Mouse (Mus musculus) heart, postnatal 10 days (tissue): Measurements from ENCODE around the gene Pip5k1a. TPM values are rescaled to one million over a fixed set of nuclear protein-coding genes. Genes with fewer than 3 reads are reported as not detected.
"Not testable (repeated sequence)": the region's sequence is repeated elsewhere in the genome, so short reads cannot be mapped to it uniquely, and the experiment has no call there.

ENCODE experiments used
- DNase-seq, 2 experiments: peaks; one replicate each; pipeline ENCODE4 v3.0.0; 2021
- intact Hi-C: fragments of 180-260 bp; cut with DNase I; formaldehyde crosslinking; loops from one replicate; pipeline ENCODE4 v1.15.1; 2025
- total RNA-seq, 2 experiments: library from RNA; stranded (reverse); gene quantifications; 2 replicates each; pipeline ENCODE4 v1.2.3; 2021

Pip5k1a gene
- total RNA-seq, 2 experiments from 2014 or later, result 25.7 to 26.1 TPM

- intact Hi-C loops, result no loop called here
- no peak for DNase-seq
Measured at GRCm38 (mm10) chr3:95121580-95121979, 14.8 kb upstream of the Pip5k1a start.

GRCm38 (mm10) chr3:95117751-95118150 lies 11.0 kb upstream of the Pip5k1a start:
- no peak for DNase-seq
- intact Hi-C loops, result no loop called here

DNA sequence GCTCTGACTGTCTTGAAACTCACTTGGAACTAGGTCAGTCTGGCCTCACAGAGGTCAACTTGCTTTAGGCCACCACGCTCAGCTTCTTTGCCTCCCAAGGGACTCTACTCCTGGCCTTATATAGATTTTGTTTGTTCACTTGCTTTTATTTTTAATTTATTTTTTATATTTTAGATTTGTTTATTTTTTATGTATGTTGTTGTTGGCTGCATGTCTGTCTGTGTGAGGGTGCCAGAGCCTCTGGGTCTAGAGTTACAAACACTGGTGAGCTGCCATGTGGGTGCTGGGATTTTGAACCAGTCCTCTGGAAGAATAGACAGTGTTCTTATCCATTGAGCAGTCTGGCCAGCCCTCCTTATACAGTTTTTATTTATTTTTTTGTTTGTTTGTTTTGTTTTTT lies 6.0 kb upstream of the Pip5k1a start:
- intact Hi-C loops, result no loop called here
- DNase-seq, result no peak

- peak; percentile 95 to 96 for DNase-seq
- intact Hi-C loops, result no loop called here
Measured at GRCm38 (mm10) chr3:95110911-95111726, 4.4 kb upstream of the Pip5k1a start, which contains the start of gene Vps72. Gene Vps72 (plus strand): TSS chr3:95111022.

- intact Hi-C loops, result no loop called here
- no peak for DNase-seq
Measured at GRCm38 (mm10) chr3:95107898-95108297, 1.2 kb upstream of the Pip5k1a start.

DNA sequence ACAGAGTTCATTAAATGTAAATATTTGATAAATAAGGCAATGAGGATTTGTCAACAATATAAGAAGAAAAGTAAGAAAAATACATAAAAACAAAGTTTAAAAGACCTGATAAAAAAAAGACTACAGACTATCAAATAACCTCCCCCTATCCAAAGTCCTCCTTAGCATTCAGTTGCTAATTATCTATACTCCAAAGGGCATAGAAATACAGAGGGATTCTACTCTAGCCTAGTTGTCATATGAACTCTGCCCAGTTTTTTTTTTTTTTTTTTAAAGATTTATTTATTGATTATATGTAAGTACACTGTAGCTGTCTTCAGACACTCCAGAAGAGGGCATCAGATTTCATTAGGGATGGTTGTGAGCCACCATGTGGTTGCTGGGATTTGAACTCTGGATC lies 578 bp upstream of the Pip5k1a start:
- intact Hi-C loops, DNase-seq: not testable (repeated sequence)

DNA sequence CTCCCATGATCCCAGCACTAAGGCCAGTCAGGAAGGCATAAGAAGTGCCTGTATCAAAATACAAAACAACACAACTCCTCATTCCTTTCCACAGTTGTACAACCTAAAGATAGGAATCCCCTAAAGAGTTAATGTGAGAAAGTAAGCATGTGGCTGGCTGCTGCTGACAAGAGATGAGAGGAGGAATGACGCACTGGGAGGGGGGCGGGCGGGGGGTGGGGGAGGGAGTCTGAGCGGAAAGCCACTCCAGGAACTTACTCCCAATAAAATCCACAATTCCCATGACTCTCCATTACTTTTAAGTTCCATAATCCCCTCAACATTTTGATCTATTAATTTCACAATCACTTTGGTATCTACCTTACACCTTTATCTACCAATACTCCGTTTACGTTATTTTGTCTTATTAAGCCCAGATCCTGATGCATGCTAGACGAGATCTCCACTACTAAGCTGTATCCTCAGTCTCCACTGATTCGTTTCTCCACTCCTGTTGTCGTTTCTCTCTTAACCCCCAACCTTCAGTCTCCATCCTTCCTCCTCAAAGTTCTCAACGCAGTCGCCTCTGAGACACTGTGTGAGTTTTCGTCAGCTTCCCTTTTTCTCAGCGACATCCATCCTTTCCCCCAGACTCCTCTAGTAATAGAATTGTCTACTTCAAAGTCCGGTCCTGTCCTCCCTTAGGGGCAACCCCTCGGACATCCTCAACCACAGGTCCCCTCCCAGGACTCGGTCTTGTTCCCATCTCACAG lies 968 bp downstream of the Pip5k1a start:
- no peak for DNase-seq
- intact Hi-C loops, result no loop called here

- no peak for DNase-seq
- intact Hi-C loops, result no loop called here
Measured at GRCm38 (mm10) chr3:95105121-95105520, 1.6 kb downstream of the Pip5k1a start.

DNA sequence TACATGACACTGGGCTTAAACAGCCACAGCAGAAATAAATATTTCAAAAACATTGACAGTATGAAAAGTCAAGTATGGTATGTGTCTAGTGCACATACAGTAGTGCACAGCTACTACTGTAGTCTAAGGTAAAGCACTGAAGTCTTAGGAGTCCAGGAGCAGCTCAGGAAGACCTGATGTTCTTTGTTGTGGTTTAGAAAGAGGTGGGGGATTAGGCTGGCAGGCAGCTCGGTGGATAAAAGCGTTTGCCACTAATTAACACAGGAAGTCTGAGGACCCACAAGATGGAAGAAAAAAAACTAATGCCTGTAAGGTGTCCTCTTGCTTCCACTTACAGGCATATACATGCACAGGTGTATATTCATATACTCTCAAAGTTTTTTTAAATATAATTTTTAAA lies 5.9 kb downstream of the Pip5k1a start:
- intact Hi-C loops, result no loop called here
- no peak for DNase-seq

- intact Hi-C loops, result no loop called here
- DNase-seq, result no peak
Measured at GRCm38 (mm10) chr3:95088071-95088470, 18.7 kb downstream of the Pip5k1a start.

DNA sequence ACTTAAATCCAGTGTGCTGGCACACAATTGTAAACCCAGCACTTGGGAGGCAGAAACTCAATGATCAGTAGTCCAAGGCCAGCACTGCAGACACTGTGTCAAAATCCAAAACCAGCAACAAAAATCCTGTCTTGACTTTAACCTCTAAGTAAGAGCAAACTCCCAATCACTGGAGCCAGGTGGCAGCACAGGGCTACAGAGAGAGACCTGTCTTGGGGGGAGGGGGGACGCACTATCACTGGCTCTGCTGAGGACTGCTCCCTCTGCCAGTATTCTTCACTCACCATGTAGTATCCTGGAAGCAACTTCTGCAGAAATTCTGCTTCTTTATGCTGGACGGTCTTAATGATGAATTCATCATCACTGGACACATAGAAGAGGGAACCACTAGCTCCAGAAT lies 35.1 kb downstream of the Pip5k1a start:
- no peak for DNase-seq
- intact Hi-C loops, result no loop called here

GRCm38 (mm10) chr3:95066570-95066969 lies 40.2 kb downstream of the Pip5k1a start:
- DNase-seq, result peak; percentile 13 to 14
- intact Hi-C loops, result no loop called here

DNA sequence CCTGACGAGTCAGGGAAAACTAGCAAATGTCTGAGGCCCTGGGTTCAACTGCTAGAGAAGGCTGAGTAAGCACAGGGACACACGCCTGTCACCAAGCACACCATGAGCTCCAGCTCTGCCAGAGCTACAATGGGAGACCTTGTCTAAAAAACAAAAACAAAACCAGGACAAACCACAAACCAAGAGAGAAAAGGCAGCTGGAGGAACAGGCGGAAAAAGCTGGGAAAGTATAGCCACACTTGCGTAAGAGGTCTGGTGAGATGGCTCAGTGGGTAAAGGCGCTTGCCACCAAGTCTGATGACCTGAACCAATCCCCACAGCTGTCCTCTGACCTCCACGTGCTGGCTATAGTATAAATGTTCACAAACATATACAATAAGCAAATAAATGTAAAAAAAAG lies 40.6 kb downstream of the Pip5k1a start:
- no peak for DNase-seq
- intact Hi-C loops, result no loop called here

DNA sequence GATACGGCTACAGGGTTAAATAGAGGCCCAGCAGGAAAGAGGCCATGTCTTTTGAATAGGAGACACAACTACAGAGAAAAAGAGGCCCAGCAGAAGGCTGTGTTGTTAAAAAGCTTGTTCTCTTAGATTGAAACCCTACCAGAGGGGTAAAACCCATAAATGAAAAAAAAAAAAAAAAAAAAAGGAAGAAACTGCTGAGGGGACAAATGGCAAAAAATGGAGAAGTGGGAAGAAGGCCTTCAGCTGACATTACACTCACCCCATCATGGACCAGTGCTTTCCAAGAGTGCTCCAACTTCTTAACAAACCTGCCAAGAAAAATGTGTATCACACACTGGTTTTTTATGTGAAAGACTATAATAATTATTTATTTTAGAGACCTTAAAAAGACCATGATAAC lies 41.2 kb downstream of the Pip5k1a start:
- intact Hi-C loops, result no loop called here
- DNase-seq, result no peak

- DNase-seq, result no peak
- intact Hi-C loops, result no loop called here
Measured at GRCm38 (mm10) chr3:95063741-95064140, 43.0 kb downstream of the Pip5k1a start.

- intact Hi-C loops, result no loop called here
- DNase-seq, result peak; percentile 28 to 36
Measured at GRCm38 (mm10) chr3:95058078-95058477, 48.7 kb downstream of the Pip5k1a start.

GRCm38 (mm10) chr3:95056275-95056674 lies 50.5 kb downstream of the Pip5k1a start:
- DNase-seq, result peak in 1 of 2 experiments; percentile 14
- intact Hi-C loops, result no loop called here

DNA sequence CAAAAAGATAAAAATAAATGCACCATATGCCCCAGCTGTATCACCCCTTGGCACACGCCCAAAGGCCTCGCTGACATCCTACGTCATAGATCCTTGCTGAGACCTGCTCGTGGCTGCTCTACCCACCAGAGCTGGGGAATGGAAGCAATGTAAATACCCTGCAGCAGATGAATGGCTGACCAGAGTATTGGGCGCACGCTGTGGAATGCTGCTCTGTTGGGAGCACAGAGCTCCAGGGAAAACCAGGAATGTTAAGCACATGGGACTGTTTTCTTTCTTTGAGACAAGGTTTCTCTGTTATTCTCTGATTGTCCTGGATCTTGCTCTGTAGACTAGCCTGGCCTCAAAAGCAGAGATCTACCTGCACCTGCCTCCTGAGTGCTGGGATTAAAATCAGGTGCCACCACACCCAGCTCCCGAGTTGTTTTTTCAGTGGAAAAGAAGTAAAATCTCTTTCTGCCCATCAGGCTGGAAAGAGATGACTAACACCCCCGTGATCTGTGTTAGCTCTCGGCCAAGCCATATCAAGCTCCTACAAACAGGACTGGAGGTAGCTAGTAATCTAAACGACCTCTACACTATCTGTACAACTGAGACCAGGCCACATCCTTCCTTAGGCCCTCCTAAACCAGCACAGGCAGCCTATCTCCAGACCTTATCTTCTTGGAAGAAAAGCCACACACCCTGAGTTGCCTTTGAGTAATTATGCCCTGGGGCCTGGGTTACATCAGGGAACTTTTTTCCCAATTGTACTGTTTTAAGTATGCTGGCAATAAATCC lies 52.1 kb downstream of the Pip5k1a start:
- peak; percentile 11 to 17 for DNase-seq
- intact Hi-C loops, result no loop called here

DNA sequence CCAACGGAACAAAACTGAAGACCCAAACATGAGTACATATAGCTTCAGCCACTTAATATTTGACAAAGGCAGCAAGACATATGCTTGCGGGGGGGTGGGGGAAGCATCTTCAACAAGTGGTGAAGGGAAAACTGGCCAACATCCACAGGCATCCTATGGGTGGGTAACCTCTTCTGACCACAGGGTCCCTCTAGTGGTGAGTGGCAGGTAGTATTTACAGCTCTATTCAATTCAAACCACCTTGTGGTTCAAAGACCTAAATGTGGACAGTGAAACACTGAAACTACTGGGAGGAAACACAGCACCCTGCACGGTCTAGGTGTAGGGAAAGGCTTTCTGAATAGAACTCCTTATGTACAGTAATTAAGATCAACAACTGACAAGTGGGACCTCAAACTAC lies 53.0 kb downstream of the Pip5k1a start:
- DNase-seq, result peak; percentile 38 to 56
- intact Hi-C loops, result no loop called here

DNA sequence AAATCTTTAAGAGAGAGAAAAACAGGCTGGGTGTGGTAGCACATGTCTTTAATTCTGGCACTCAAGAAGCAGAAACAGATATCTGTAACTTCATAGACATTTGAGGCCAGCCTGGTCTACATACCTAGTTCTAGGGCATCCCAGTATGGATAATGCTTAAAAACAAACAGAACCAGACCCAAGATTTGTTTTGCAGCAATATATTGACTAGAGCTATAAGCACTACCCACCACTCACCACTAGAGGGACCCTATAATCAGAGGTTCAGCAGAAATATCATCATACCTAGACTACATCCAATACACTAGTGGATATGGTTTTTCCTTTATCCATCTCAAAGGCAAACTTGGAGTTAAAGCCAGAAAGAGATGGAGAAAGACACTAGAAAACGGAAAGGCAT lies 53.8 kb downstream of the Pip5k1a start:
- intact Hi-C loops, result no loop called here
- peak; percentile 61 to 67 for DNase-seq

DNA sequence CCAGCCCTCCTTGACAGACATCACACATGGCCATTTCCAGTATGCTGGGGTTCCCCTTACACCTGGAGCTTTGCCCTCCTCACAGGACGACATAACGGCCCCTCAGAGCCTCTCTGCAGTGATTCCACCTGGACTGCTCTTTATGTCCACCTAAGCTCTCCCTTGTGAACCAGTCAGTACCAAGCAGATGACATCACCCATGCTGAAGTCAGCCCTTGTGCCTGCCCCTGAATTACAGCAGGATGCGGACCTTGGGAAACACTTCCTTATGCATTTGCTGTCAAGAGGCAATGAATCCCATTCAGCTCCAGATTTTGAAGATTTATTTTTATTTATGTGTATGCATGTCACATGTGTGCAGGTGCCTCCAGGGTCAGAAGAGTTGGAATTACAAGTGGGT lies 58.8 kb downstream of the Pip5k1a start:
- no peak for DNase-seq
- intact Hi-C loops, result no loop called here
